ENCODE assay signal across 13 mouse cellular contexts in genomic region chr11:32588892-32589172, GRCm38 (mm10). TPM values are rescaled to one million over a fixed set of nuclear protein-coding genes. Genes with fewer than 3 reads are reported as not detected.
DNase-seq lines count a peak whose midpoint lies in the region; ATAC-seq lines count a peak whose summit lies in the region.
"Had no signal": no experiment of that assay in that cellular context is flagged by ENCODE, and none has a peak within 500 bp of the region (broad histone marks: within the 10 kb centered on the region; RNA-seq: fewer than 3 reads in every experiment).

No protein-coding gene starts in this region.

- H3K36me3 ChIP-seq in intestine, embryonic 16.5 days (ENCODE audit: control insufficient read depth, insufficient read depth, low read length): no peaks in the 10 kb centered on the region
- H3K36me3 ChIP-seq in intestine, embryonic 15.5 days: no peaks in the 10 kb centered on the region
- H3K36me3 ChIP-seq in forebrain, embryonic 14.5 days (ENCODE audit: control insufficient read depth, insufficient read depth, low read length): no peaks in the 10 kb centered on the region
- H3K36me3 ChIP-seq in hindbrain, embryonic 15.5 days: no peaks in the 10 kb centered on the region
- no peaks in the 10 kb centered on the region for H3K36me3 ChIP-seq in midbrain, embryonic 16.5 days (ENCODE audit: control insufficient read depth, insufficient read depth, low read length)
- H3K36me3 ChIP-seq: embryonic facial prominence, embryonic 12.5 days; heart, embryonic 10.5 days; limb, embryonic 13.5 days had no signal

- no peak for DNase-seq in forebrain, embryonic 14.5 days (ENCODE audit: low spot score)
- DNase-seq in right cerebral cortex, postnatal 4 days: no peak
- no peak for DNase-seq in layer of hippocampus, adult 9-11 months
- DNase-seq in right cerebral cortex, postnatal 36 days (ENCODE audit: low spot score in 2 of 2): no peak

- no peak overlapping the region for H3K9ac ChIP-seq in intestine, embryonic 16.5 days (ENCODE audit: low read depth, low read length)
- no peak overlapping the region for H3K9ac ChIP-seq in intestine, embryonic 15.5 days
- peak overlapping the region; percentile 37 for H3K9ac ChIP-seq in forebrain, embryonic 14.5 days (ENCODE audit: low read length)
- no peak overlapping the region for H3K9ac ChIP-seq in hindbrain, embryonic 15.5 days
- no peak overlapping the region for H3K9ac ChIP-seq in midbrain, embryonic 16.5 days (ENCODE audit: low read depth, low read length)

- H3K4me2 ChIP-seq in intestine, embryonic 16.5 days (ENCODE audit: low read depth, low read length): no peak overlapping the region
- no peak overlapping the region for H3K4me2 ChIP-seq in intestine, embryonic 15.5 days (replicated peaks)
- no peak overlapping the region for H3K4me2 ChIP-seq in forebrain, embryonic 14.5 days (ENCODE audit: low read length)
- no peak overlapping the region for H3K4me2 ChIP-seq in hindbrain, embryonic 15.5 days
- no peak overlapping the region for H3K4me2 ChIP-seq in midbrain, embryonic 16.5 days (ENCODE audit: low read length)
- H3K4me2 ChIP-seq: embryonic facial prominence, embryonic 12.5 days had no signal

- H3K9me3 ChIP-seq in intestine, embryonic 16.5 days (ENCODE audit: control insufficient read depth, low read length): no peaks in the 10 kb centered on the region
- no peaks in the 10 kb centered on the region for H3K9me3 ChIP-seq in intestine, embryonic 15.5 days
- H3K9me3 ChIP-seq in forebrain, embryonic 14.5 days (replicated peaks; ENCODE audit: control insufficient read depth, low read length): no peaks in the 10 kb centered on the region
- H3K9me3 ChIP-seq in hindbrain, embryonic 15.5 days: no peaks in the 10 kb centered on the region
- no peaks in the 10 kb centered on the region for H3K9me3 ChIP-seq in midbrain, embryonic 16.5 days (replicated peaks; ENCODE audit: control insufficient read depth, low read length, poor library complexity, severe bottlenecking)
- H3K9me3 ChIP-seq: embryonic facial prominence, embryonic 12.5 days; heart, embryonic 10.5 days; limb, embryonic 13.5 days had no signal

- no peaks in the 10 kb centered on the region for H3K4me1 ChIP-seq in intestine, embryonic 16.5 days (ENCODE audit: control insufficient read depth, insufficient read depth, low read length)
- peaks cover 4% of the 10 kb centered on the region; the same call in 1 of the 2 replicates for H3K4me1 ChIP-seq in intestine, embryonic 15.5 days (replicated peaks)
- no peaks in the 10 kb centered on the region for H3K4me1 ChIP-seq in forebrain, embryonic 14.5 days (ENCODE audit: control insufficient read depth, insufficient read depth, low read length)
- peaks cover 5% of the 10 kb centered on the region for H3K4me1 ChIP-seq in hindbrain, embryonic 15.5 days (replicated peaks)
- no peaks in the 10 kb centered on the region for H3K4me1 ChIP-seq in midbrain, embryonic 16.5 days (ENCODE audit: control insufficient read depth, insufficient read depth, low read length)

- no peak overlapping the region for H3K4me3 ChIP-seq in intestine, embryonic 16.5 days (ENCODE audit: low read length)
- H3K4me3 ChIP-seq in intestine, embryonic 15.5 days (replicated peaks): no peak overlapping the region
- H3K4me3 ChIP-seq in forebrain, embryonic 14.5 days (ENCODE audit: low read depth, low read length): no peak overlapping the region
- no peak overlapping the region for H3K4me3 ChIP-seq in hindbrain, embryonic 15.5 days
- no peak overlapping the region for H3K4me3 ChIP-seq in midbrain, embryonic 16.5 days (ENCODE audit: low read depth, low read length)
- H3K4me3 ChIP-seq: embryonic facial prominence, embryonic 12.5 days; heart, embryonic 10.5 days; left cerebral cortex, adult 2 months; limb, embryonic 13.5 days had no signal

- no peaks in the 10 kb centered on the region for H3K27me3 ChIP-seq in intestine, embryonic 16.5 days (replicated peaks; ENCODE audit: control insufficient read depth, insufficient read depth, low read length)
- no peaks in the 10 kb centered on the region for H3K27me3 ChIP-seq in intestine, embryonic 15.5 days (replicated peaks)
- no peaks in the 10 kb centered on the region for H3K27me3 ChIP-seq in forebrain, embryonic 14.5 days (replicated peaks; ENCODE audit: control insufficient read depth, insufficient read depth, low read length)
- H3K27me3 ChIP-seq in hindbrain, embryonic 15.5 days: no peaks in the 10 kb centered on the region
- H3K27me3 ChIP-seq in midbrain, embryonic 16.5 days (ENCODE audit: control insufficient read depth, insufficient read depth, low read depth, low read length): no peaks in the 10 kb centered on the region
- H3K27me3 ChIP-seq: embryonic facial prominence, embryonic 12.5 days; limb, embryonic 13.5 days had no signal

- H3K27ac ChIP-seq in intestine, embryonic 16.5 days (ENCODE audit: low read length): no peak overlapping the region
- H3K27ac ChIP-seq in intestine, embryonic 15.5 days: no peak overlapping the region
- no peak overlapping the region for H3K27ac ChIP-seq in forebrain, embryonic 14.5 days (ENCODE audit: low read depth, low read length)
- no peak overlapping the region for H3K27ac ChIP-seq in hindbrain, embryonic 15.5 days (replicated peaks)
- H3K27ac ChIP-seq in midbrain, embryonic 16.5 days (ENCODE audit: low read length): no peak overlapping the region
- H3K27ac ChIP-seq: embryonic facial prominence, embryonic 12.5 days; left cerebral cortex, adult 2 months; limb, embryonic 13.5 days; macrophage had no signal

- WGBS in intestine, embryonic 16.5 days: 83% methylated on average over 11 of the region's 11 CpGs
- WGBS in intestine, embryonic 15.5 days: 78% methylated on average over 11 of the region's 11 CpGs
- WGBS in forebrain, embryonic 14.5 days: 81% methylated on average over 11 of the region's 11 CpGs
- WGBS in hindbrain, embryonic 15.5 days: 78% methylated on average over 11 of the region's 11 CpGs
- WGBS in midbrain, embryonic 16.5 days: 78% methylated on average over 11 of the region's 11 CpGs

- ATAC-seq in intestine, embryonic 16.5 days: peak; percentile 29; the same call in 1 of the 2 replicates
- no peak; the same call in 1 of the 2 replicates for ATAC-seq in intestine, embryonic 15.5 days
- peak; percentile 28; the same call in 1 of the 2 replicates for ATAC-seq in forebrain, embryonic 14.5 days
- ATAC-seq in hindbrain, embryonic 15.5 days (ENCODE audit: low FRiP score, low read depth): peak; percentile 28; the same call in 1 of the 2 replicates
- ATAC-seq in midbrain, embryonic 16.5 days: peak; percentile 38

RNA-seq across cellular contexts. Expression of gene Fbxw11, which starts 53.7 kb away (rescaled TPM):
- polyA plus RNA-seq in intestine, embryonic 16.5 days (2015; fragmentation: Nextera tagmentation; extraction: Ambion mirVana): 59.0 and 59.6 TPM in 2 replicates
- 59.8 and 65.7 TPM in 2 replicates for polyA plus RNA-seq in intestine, embryonic 15.5 days (2015; fragmentation: Nextera tagmentation; extraction: Ambion mirVana)
- polyA plus RNA-seq in forebrain, embryonic 14.5 days (2014; fragmentation: Nextera tagmentation; extraction: Ambion mirVana): 83.1 and 99.3 TPM in 2 replicates
- polyA plus RNA-seq in hindbrain, embryonic 15.5 days (2015; fragmentation: Nextera tagmentation; extraction: Ambion mirVana): 115 and 117 TPM in 2 replicates
- 119 and 125 TPM in 2 replicates for polyA plus RNA-seq in midbrain, embryonic 16.5 days (2015; fragmentation: Nextera tagmentation; extraction: Ambion mirVana)

RNA-seq across cellular contexts. Expression of gene Stk10, which starts 55.7 kb away (rescaled TPM):
- polyA plus RNA-seq in intestine, embryonic 16.5 days (2015; fragmentation: Nextera tagmentation; extraction: Ambion mirVana): 5.2 and 5.7 TPM in 2 replicates
- 3.6 and 4.3 TPM in 2 replicates for polyA plus RNA-seq in intestine, embryonic 15.5 days (2015; fragmentation: Nextera tagmentation; extraction: Ambion mirVana)
- 0.80 and 1.1 TPM in 2 replicates for polyA plus RNA-seq in forebrain, embryonic 14.5 days (2014; fragmentation: Nextera tagmentation; extraction: Ambion mirVana)
- polyA plus RNA-seq in hindbrain, embryonic 15.5 days (2015; fragmentation: Nextera tagmentation; extraction: Ambion mirVana): 2.0 and 2.8 TPM in 2 replicates
- 1.2 and 1.7 TPM in 2 replicates for polyA plus RNA-seq in midbrain, embryonic 16.5 days (2015; fragmentation: Nextera tagmentation; extraction: Ambion mirVana)

RNA-seq across cellular contexts. Expression of gene Efcab9, which starts 57.0 kb away (rescaled TPM):
- 0.65 and 0.77 TPM in 2 replicates for polyA plus RNA-seq in intestine, embryonic 16.5 days (2015; fragmentation: Nextera tagmentation; extraction: Ambion mirVana)
- 0.35 and 0.64 TPM in 2 replicates for polyA plus RNA-seq in intestine, embryonic 15.5 days (2015; fragmentation: Nextera tagmentation; extraction: Ambion mirVana)
- polyA plus RNA-seq in forebrain, embryonic 14.5 days (2014; fragmentation: Nextera tagmentation; extraction: Ambion mirVana): 0.31 TPM in 1 of 2 replicates, not detected in the other
- polyA plus RNA-seq in hindbrain, embryonic 15.5 days (2015; fragmentation: Nextera tagmentation; extraction: Ambion mirVana): 0.25 and 0.63 TPM in 2 replicates
- not detected in 2 replicates for polyA plus RNA-seq in midbrain, embryonic 16.5 days (2015; fragmentation: Nextera tagmentation; extraction: Ambion mirVana)
- polyA plus RNA-seq: heart, embryonic 10.5 days; macrophage had no signal
